ENCODE assay signal across 13 mouse cellular contexts in genomic region chr19:54359731-54360130, GRCm38 (mm10).
"Had no signal": no experiment of that assay in that cellular context is flagged by ENCODE, and none has a peak within 500 bp of the region (broad histone marks: within the 10 kb centered on the region; RNA-seq: fewer than 3 reads in every experiment).

No protein-coding gene starts in this region.

- DNase-seq: gastrocnemius, adult 2 months; gastrocnemius, postnatal 10 days; gastrocnemius, postnatal 25 days; heart, adult 18-20 months; heart, postnatal 10 days; heart, postnatal 4 days; kidney, adult 18-20 months; kidney, adult 8-10 months; kidney, postnatal 10 days; kidney, postnatal 25 days; kidney, postnatal 4 days; liver; liver, embryonic 13.5 days had no signal
